Comparison of ENCODE assay signal across 14 mouse cellular contexts in the genomic region with DNA sequence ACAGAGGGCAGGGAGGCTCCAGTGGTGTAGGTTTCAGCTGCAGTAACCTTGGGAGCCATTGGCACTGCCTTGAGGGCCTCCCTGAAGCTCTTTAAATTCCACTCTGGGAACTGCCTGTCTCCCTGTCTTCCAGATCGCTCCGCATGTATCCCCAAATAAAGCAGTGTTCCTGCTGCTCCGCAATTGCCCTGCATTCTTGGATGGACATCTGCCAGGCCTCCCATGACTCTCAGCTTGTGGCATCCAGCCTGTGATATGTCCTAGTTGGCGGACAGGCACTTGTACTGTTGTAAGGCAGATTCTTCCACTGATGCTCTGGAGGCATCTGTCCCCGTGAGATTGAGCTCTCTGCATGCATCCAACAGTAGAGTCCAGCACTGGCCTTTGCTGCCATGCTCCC. TPM values are rescaled to one million over a fixed set of nuclear protein-coding genes. Genes with fewer than 3 reads are reported as not detected.
DNase-seq lines count a peak whose midpoint lies in the region; ATAC-seq lines count a peak whose summit lies in the region.
"Had no signal": no experiment of that assay in that cellular context is flagged by ENCODE, and none has a peak within 500 bp of the region (broad histone marks: within the 10 kb centered on the region; RNA-seq: fewer than 3 reads in every experiment).

No protein-coding gene starts in this region.

- no peak overlapping the region for H3K4me3 ChIP-seq in kidney, embryonic 15.5 days (replicated peaks)
- H3K4me3 ChIP-seq: layer of hippocampus, adult 2 months had no signal

- no peaks in the 10 kb centered on the region for H3K36me3 ChIP-seq in kidney, embryonic 15.5 days

- H3K9ac ChIP-seq in kidney, embryonic 15.5 days = no peak overlapping the region

- H3K9me3 ChIP-seq in kidney, embryonic 15.5 days (replicated peaks) = no peaks in the 10 kb centered on the region

- H3K27ac ChIP-seq in kidney, embryonic 15.5 days = no peak overlapping the region
- H3K27ac ChIP-seq: layer of hippocampus, adult 2 months had no signal

- no peak overlapping the region for H3K4me2 ChIP-seq in kidney, embryonic 15.5 days

- 0 out of 2 replicates have a peak, but pooled peaks cover 4% of the 10 kb centered on the region for H3K27me3 ChIP-seq in kidney, embryonic 15.5 days

- H3K4me1 ChIP-seq in kidney, embryonic 15.5 days = peaks cover 10% of the 10 kb centered on the region; the same call in 1 of the 2 replicates

- WGBS in kidney, embryonic 15.5 days = 80% methylated on average over 5 of the region's 5 CpGs

- ATAC-seq in cerebellum, adult (ENCODE audit: insufficient number of reproducible peaks, low FRiP score, low TSS enrichment) = no peak
- no peak for ATAC-seq in kidney, embryonic 15.5 days (replicated peaks; ENCODE audit: low FRiP score)
- ATAC-seq: intestine, postnatal 0 days had no signal

- peak; percentile 19 for DNase-seq in cerebellum, adult 11 months
- peak; percentile 6 for DNase-seq in lung, postnatal 14 days
- DNase-seq in lung, postnatal 25 days (ENCODE audit: low spot score) = no peak
- peak; percentile 39 to 49 for DNase-seq in cerebellum, postnatal 14 days
- DNase-seq in heart, postnatal 4 days = peak; percentile 42
- DNase-seq in neural tube, embryonic 10.5 days (ENCODE audit: extremely low spot score, low spot score) = no peak
- DNase-seq: B cell, adult 2 months had no signal

RNA-seq across cellular contexts. Expression of gene Galnt9, which starts 46.6 kb away (rescaled TPM):
- total RNA-seq in heart, postnatal 4 days (2021) = not detected
- polyA plus RNA-seq in kidney, embryonic 15.5 days (2015; fragmentation: Nextera tagmentation; extraction: Ambion mirVana) = 0.40 and 0.51 TPM in 2 replicates
- total RNA-seq: hematopoietic stem cell, adult 5-6 weeks; megakaryocyte-erythroid progenitor cell, adult 5-6 weeks had no signal
- polyA plus RNA-seq: limb, embryonic 11.5 days had no signal

RNA-seq across cellular contexts. Expression of gene Fbrsl1, which starts 49.3 kb away (rescaled TPM):
- total RNA-seq in heart, postnatal 4 days (2021) = 10 to 100 TPM; 49.7 to 52.2 TPM
- polyA plus RNA-seq in kidney, embryonic 15.5 days (2015; fragmentation: Nextera tagmentation; extraction: Ambion mirVana) = 12.1 and 13.2 TPM in 2 replicates

Comparison
In these comparisons a context has a peak if more than half of its experiments do, and no peak if none do; other contexts are left out.
1. DNase-seq: peak in cerebellum, adult 11 months (single experiment), lung, postnatal 14 days (single experiment), cerebellum, postnatal 14 days (2 of 2) and heart, postnatal 4 days (single experiment); none in lung, postnatal 25 days (single experiment) and neural tube, embryonic 10.5 days (single experiment).